Mouse (Mus musculus): ENCODE measurements around the gene Ypel2. TPM values are rescaled to one million over a fixed set of nuclear protein-coding genes. Genes with fewer than 3 reads are reported as not detected.

The Ypel2 gene
- polyA plus RNA-seq, 1 experiment from 2014 or later = 5.4 TPM

DNA sequence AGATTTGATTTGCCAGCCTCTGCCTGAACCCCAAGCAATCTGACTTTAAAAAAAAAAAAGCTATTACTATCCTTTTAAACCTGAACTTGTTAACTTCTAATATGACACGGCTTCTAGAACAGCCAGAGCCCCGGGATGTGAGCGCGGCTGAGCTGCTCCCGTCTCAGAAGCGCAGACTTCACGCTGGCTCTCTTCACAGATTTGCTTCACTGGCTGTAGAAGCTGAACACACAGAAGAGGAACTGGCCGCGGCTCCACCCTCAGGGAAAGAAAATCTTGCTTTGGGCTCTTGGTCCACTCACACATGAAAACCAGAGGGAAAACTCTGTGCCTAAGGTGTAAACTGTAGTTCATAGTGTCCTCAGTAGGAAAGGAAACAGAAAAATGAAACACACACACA lies 56.6 kb downstream of the Ypel2 start:
- DNase-seq (ENCODE audit: low spot score, missing footprints) (no peak), ATAC-seq (ENCODE audit: low FRiP score) (no peak)
- H3K4me3 ChIP-seq (ENCODE audit: low read depth, low read length) = no peak overlapping the region
- no peak overlapping the region for H3K27ac ChIP-seq (ENCODE audit: low read depth, low read length)
- WGBS = 58% methylated on average over 9 of the region's 9 CpGs
- no peaks in the 10 kb centered on the region for H3K4me1 ChIP-seq (ENCODE audit: control insufficient read depth, insufficient read depth, low read length)
- no peaks in the 10 kb centered on the region for H3K36me3 ChIP-seq (ENCODE audit: control insufficient read depth, insufficient read depth, low read length)
- H3K27me3 ChIP-seq (ENCODE audit: control insufficient read depth, insufficient read depth, low read length) = no peaks in the 10 kb centered on the region
- no peaks in the 10 kb centered on the region for H3K9me3 ChIP-seq (ENCODE audit: control insufficient read depth, low read length)
- H3K9ac ChIP-seq (ENCODE audit: low read length) = no peak overlapping the region
- H3K4me2 ChIP-seq = no peak overlapping the region

DNA sequence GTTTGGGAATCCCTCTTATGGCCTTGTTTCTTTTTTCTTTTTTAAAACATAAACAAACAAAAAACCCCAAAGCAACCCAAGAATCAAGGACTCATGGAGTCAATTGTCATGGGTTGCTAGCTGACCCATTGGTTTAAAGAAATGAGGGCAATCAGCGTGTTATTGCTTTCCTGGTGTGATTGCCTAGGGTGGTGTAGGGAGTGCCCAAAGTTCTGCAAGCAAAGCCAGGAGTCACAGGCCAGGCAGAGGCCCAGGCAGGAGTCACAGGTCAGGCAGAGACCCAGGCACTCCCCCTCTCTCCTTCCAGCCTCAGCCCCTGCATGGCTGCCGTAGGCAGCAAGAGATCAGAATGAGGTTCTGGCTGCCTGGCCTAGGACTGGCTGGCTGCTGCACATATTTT lies 58.6 kb downstream of the Ypel2 start:
- H3K9me3 ChIP-seq (ENCODE audit: control insufficient read depth, low read length) = no peaks in the 10 kb centered on the region
- ATAC-seq (ENCODE audit: low FRiP score) = no peak
- no peaks in the 10 kb centered on the region for H3K36me3 ChIP-seq (ENCODE audit: control insufficient read depth, insufficient read depth, low read length)
- no peak for DNase-seq (ENCODE audit: low spot score, missing footprints)
- 78% methylated on average over 2 of the region's 2 CpGs for WGBS
- no peak overlapping the region for H3K4me3 ChIP-seq (ENCODE audit: low read depth, low read length)
- H3K4me2 ChIP-seq = no peak overlapping the region
- no peak overlapping the region for H3K27ac ChIP-seq (ENCODE audit: low read depth, low read length)
- H3K27me3 ChIP-seq (ENCODE audit: control insufficient read depth, insufficient read depth, low read length) = no peaks in the 10 kb centered on the region
- 0 out of 2 replicates have a peak, but pooled peaks cover 3% of the 10 kb centered on the region for H3K4me1 ChIP-seq (ENCODE audit: control insufficient read depth, insufficient read depth, low read length)
- no peak overlapping the region for H3K9ac ChIP-seq (ENCODE audit: low read length)

DNA sequence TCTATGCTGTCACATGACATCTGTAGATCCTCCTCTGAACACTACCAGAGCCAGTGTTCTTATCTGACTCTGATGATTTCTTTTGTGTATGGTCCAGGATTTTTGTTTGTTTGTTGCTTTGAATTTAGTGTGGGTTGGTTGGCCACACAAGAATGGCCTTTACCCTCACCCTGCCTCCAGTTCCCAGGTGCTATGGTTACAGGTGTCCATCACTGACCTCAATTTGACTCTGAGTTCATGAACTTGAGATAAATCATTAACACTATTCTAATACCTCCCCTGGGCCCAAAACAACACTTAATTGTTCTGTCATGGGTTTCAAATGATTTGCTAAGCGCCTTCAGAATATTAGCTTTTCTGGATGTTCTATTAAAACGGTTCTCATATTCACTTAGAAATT lies 61.3 kb downstream of the Ypel2 start:
- Histone ChIP-seq H3K4me1 (ENCODE audit: control insufficient read depth, insufficient read depth, low read length) (0 out of 2 replicates have a peak, but pooled peaks cover 3% of the 10 kb centered on the region), H3K4me2 (no peak overlapping the region), H3K9me3 (ENCODE audit: control insufficient read depth, low read length) (no peaks in the 10 kb centered on the region), H3K4me3 (ENCODE audit: low read depth, low read length) (no peak overlapping the region), H3K27me3 (ENCODE audit: control insufficient read depth, insufficient read depth, low read length) (no peaks in the 10 kb centered on the region), H3K36me3 (ENCODE audit: control insufficient read depth, insufficient read depth, low read length) (no peaks in the 10 kb centered on the region), H3K27ac (ENCODE audit: low read depth, low read length) (no peak overlapping the region), H3K9ac (ENCODE audit: low read length) (no peak overlapping the region)
- DNase-seq (ENCODE audit: low spot score, missing footprints) (no peak), ATAC-seq (ENCODE audit: low FRiP score) (no peak)
- WGBS = 95% methylated on average over 2 of the region's 2 CpGs

DNA sequence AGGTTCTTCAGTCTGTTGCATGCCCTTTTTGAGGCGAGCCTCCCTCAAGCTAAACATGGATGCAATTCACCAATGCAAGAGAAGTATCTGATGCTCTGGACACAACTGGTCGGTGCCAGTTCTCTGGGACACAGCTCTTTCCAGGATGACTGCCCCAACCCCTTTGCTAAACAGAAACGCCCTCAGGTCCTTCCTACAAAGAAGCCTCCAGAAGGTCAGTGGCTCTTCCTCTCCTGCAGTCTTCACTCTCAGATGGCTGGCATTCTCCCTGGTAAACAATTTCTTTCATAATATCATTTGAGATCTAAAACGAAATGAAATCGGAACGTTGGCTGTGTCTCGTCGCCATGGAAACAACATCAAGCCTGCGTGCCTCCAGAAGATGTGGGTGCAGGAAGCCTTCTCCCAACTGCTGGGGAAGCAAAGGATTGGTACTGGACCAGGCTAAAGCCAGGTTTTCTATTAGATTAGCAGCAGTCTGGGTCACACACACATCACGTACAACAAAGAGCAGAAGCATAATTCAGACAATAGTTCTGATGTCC lies 62.8 kb downstream of the Ypel2 start:
- no peak overlapping the region for H3K27ac ChIP-seq (ENCODE audit: low read depth, low read length)
- no peaks in the 10 kb centered on the region for H3K27me3 ChIP-seq (ENCODE audit: control insufficient read depth, insufficient read depth, low read length)
- no peak for ATAC-seq (ENCODE audit: low FRiP score)
- H3K9ac ChIP-seq (ENCODE audit: low read length) = no peak overlapping the region
- no peak overlapping the region for H3K4me3 ChIP-seq (ENCODE audit: low read depth, low read length)
- no peak overlapping the region for H3K4me2 ChIP-seq
- no peaks in the 10 kb centered on the region for H3K36me3 ChIP-seq (ENCODE audit: control insufficient read depth, insufficient read depth, low read length)
- 0 out of 2 replicates have a peak, but pooled peaks cover 3% of the 10 kb centered on the region for H3K4me1 ChIP-seq (ENCODE audit: control insufficient read depth, insufficient read depth, low read length)
- WGBS = 72% methylated on average over 10 of the region's 10 CpGs
- no peaks in the 10 kb centered on the region for H3K9me3 ChIP-seq (ENCODE audit: control insufficient read depth, low read length)
- no peak for DNase-seq (ENCODE audit: low spot score, missing footprints)

DNA sequence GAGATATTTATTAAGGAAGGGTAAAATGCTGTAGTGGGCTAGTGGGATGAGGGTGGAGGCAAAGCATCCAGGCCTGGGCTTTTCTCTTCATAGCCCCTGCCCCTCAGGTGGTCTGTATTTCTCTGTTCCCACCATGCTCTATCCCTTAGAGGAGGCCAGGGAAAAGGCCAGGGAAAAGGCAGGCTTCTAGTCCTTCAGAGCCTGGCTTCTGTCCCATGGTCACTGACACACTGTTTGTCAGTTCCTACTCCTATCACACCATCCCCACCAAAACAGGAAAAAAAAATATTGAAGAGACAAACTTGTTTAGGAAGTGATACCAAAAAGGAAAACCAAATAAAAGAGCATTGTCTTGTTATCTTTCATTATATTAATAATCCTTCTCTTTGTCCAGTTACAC lies 63.5 kb downstream of the Ypel2 start:
- H3K9ac ChIP-seq (ENCODE audit: low read length) = no peak overlapping the region
- ATAC-seq (ENCODE audit: low FRiP score) = no peak
- H3K36me3 ChIP-seq (ENCODE audit: control insufficient read depth, insufficient read depth, low read length) = no peaks in the 10 kb centered on the region
- no peaks in the 10 kb centered on the region for H3K27me3 ChIP-seq (ENCODE audit: control insufficient read depth, insufficient read depth, low read length)
- H3K4me3 ChIP-seq (ENCODE audit: low read depth, low read length) = no peak overlapping the region
- H3K4me1 ChIP-seq (ENCODE audit: control insufficient read depth, insufficient read depth, low read length) = 0 out of 2 replicates have a peak, but pooled peaks cover 3% of the 10 kb centered on the region
- no peak overlapping the region for H3K27ac ChIP-seq (ENCODE audit: low read depth, low read length)
- no peaks in the 10 kb centered on the region for H3K9me3 ChIP-seq (ENCODE audit: control insufficient read depth, low read length)
- DNase-seq (ENCODE audit: low spot score, missing footprints) = no peak
- H3K4me2 ChIP-seq = no peak overlapping the region

DNA sequence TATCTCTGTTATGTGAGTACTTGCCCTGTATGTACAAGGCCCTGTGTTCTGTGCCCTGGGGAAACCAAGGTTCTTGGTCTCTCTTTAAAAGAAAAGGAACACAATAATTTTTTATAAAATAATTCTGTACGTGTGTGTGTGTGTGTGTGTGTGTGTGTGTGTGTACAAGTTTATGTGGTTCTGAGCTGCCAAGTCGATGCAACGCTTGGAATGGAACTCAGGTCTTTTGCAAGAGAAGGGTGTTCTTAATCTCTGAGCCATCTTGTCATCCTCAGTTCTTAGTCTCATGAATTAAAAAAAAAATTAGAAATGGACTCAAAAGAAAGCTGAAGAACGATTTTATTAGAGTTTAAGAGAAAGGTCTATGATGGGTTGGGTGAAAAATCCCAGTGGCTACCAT lies 64.0 kb downstream of the Ypel2 start:
- H3K9ac ChIP-seq (ENCODE audit: low read length) = no peak overlapping the region
- WGBS = 76% methylated on average over 4 of the region's 4 CpGs

DNA sequence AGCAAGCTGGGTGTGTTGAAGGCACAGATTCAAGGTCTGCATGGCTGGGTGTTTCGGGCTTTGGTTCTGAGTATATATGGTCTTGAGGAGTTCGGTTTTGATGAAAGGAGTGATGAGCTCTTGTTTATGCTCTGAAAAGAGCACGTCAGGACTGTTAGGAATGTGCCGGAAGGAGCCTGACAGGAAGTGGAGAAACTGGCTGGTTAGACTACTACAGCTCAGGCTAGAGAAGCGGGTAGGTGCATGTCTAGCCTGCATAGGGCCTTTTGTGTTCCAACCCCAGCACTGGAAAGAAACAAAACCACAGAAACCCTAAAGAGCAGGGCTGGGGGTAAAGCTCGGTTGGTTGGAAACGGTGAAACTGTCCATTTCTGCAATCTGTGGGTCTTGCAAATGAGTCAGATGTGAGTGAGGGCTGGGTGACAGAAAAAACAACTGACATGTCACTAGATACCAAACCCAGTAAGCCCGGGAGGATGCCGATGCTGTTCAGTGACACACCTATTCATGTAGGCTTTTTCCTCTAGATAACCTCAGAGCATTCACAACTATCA lies 68.3 kb downstream of the Ypel2 start:
- Histone ChIP-seq H3K4me2 (no peak overlapping the region), H3K27me3 (ENCODE audit: control insufficient read depth, insufficient read depth, low read length) (no peaks in the 10 kb centered on the region)
- WGBS = 90% methylated on average over 9 of the region's 9 CpGs

More for the DNA sequence above, 64.0 kb downstream of the Ypel2 start:
- H3K27me3 ChIP-seq (ENCODE audit: control insufficient read depth, insufficient read depth, low read length) = no peaks in the 10 kb centered on the region
- 0 out of 2 replicates have a peak, but pooled peaks cover 3% of the 10 kb centered on the region for H3K4me1 ChIP-seq (ENCODE audit: control insufficient read depth, insufficient read depth, low read length)
- no peaks in the 10 kb centered on the region for H3K36me3 ChIP-seq (ENCODE audit: control insufficient read depth, insufficient read depth, low read length)
- no peak overlapping the region for H3K4me2 ChIP-seq
- H3K9me3 ChIP-seq (ENCODE audit: control insufficient read depth, low read length) = no peaks in the 10 kb centered on the region
- no peak overlapping the region for H3K27ac ChIP-seq (ENCODE audit: low read depth, low read length)
- DNase-seq (ENCODE audit: low spot score, missing footprints) (no peak), ATAC-seq (ENCODE audit: low FRiP score) (no peak)
- no peak overlapping the region for H3K4me3 ChIP-seq (ENCODE audit: low read depth, low read length)

DNA sequence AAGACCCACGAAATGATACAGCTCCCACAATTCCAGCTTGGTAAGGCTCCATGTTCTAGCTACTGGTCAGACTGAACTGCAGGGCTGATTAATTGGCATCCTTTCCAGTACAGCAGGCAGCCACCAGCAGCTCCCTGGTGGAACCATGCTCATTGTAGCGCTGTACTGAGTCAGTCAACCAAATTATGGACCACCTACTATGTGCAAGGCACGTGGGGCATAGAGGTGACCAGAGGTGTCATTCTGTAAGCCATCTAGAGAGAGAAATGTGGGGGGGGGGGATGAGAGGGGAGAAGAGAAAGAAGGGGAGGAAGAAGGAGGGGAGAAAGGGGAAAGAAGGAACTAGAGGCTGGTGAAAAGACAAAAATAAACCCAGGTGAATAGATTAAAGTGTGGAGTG lies 68.9 kb downstream of the Ypel2 start:
- Histone ChIP-seq H3K27me3 (ENCODE audit: control insufficient read depth, insufficient read depth, low read length) (no peaks in the 10 kb centered on the region), H3K9ac (ENCODE audit: low read length) (no peak overlapping the region), H3K27ac (ENCODE audit: low read depth, low read length) (no peak overlapping the region), H3K36me3 (ENCODE audit: control insufficient read depth, insufficient read depth, low read length) (no peaks in the 10 kb centered on the region), H3K4me1 (ENCODE audit: control insufficient read depth, insufficient read depth, low read length) (no peaks in the 10 kb centered on the region), H3K4me2 (no peak overlapping the region), H3K9me3 (ENCODE audit: control insufficient read depth, low read length) (no peaks in the 10 kb centered on the region), H3K4me3 (ENCODE audit: low read depth, low read length) (no peak overlapping the region)
- no peak for DNase-seq (ENCODE audit: low spot score, missing footprints)
- 73% methylated on average over 3 of the region's 3 CpGs for WGBS
- no peak for ATAC-seq (ENCODE audit: low FRiP score)

More for the DNA sequence above, 68.3 kb downstream of the Ypel2 start:
- Histone ChIP-seq H3K9me3 (ENCODE audit: control insufficient read depth, low read length) (no peaks in the 10 kb centered on the region), H3K36me3 (ENCODE audit: control insufficient read depth, insufficient read depth, low read length) (no peaks in the 10 kb centered on the region), H3K4me3 (ENCODE audit: low read depth, low read length) (no peak overlapping the region), H3K27ac (ENCODE audit: low read depth, low read length) (no peak overlapping the region), H3K9ac (ENCODE audit: low read length) (no peak overlapping the region), H3K4me1 (ENCODE audit: control insufficient read depth, insufficient read depth, low read length) (no peaks in the 10 kb centered on the region)
- DNase-seq (ENCODE audit: low spot score, missing footprints) (no peak), ATAC-seq (ENCODE audit: low FRiP score) (no peak)

DNA sequence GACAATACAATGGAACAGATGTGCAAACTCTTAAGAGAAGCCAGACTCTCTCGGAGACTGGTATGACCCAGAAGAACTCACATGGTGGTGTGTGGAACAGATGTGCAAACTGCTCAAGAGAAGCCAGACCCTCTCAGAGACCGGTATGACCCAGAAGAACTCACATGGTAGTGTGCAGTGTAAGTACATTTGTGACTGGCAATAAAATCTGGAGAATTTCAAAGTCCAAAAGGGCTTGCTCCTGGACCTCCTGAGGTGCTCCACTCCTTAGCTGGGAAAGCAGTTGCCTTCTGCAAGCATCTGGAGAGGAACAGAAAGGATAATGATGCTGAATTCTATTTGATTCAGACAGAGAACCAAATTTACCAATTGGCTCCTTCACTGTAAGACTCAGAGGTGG lies 69.9 kb downstream of the Ypel2 start:
- Histone ChIP-seq H3K4me1 (ENCODE audit: control insufficient read depth, insufficient read depth, low read length) (no peaks in the 10 kb centered on the region), H3K9ac (ENCODE audit: low read length) (no peak overlapping the region), H3K27ac (ENCODE audit: low read depth, low read length) (no peak overlapping the region), H3K9me3 (ENCODE audit: control insufficient read depth, low read length) (no peaks in the 10 kb centered on the region), H3K27me3 (ENCODE audit: control insufficient read depth, insufficient read depth, low read length) (no peaks in the 10 kb centered on the region), H3K4me2 (no peak overlapping the region), H3K4me3 (ENCODE audit: low read depth, low read length) (no peak overlapping the region), H3K36me3 (ENCODE audit: control insufficient read depth, insufficient read depth, low read length) (no peaks in the 10 kb centered on the region)
- DNase-seq (ENCODE audit: low spot score, missing footprints) (no peak), ATAC-seq (ENCODE audit: low FRiP score) (no peak)
- 71% methylated on average over 2 of the region's 2 CpGs for WGBS

Data from midbrain, embryonic 11.5 days (tissue).